Mouse (Mus musculus): ENCODE results near the gene Grin2b.

GRCm38 (mm10) chr6:136040931-136041330 is 132.4 kb downstream of the Grin2b start:
- no peak for TF ChIP-seq POLR2A (IDR thresholded peaks at IDR 0.05; ENCODE audit: insufficient read depth, low read length)
- no peak for TF ChIP-seq EP300 (IDR thresholded peaks at IDR 0.05; ENCODE audit: insufficient read depth, low read depth, low read length)
